Mouse (Mus musculus) liver, adult 2 months (tissue): Measurements from ENCODE around the gene Pdzd2.

Source experiments
- CTCF ChIP-seq: fragments of 200-500 bp; IDR thresholded peaks from 2 replicates; pipeline ENCODE4 v1.5.1; 2011; ENCODE audit warnings: low read depth, low read length, control low read depth
- POLR2A ChIP-seq: fragments of 200-500 bp; IDR thresholded peaks from 2 replicates; pipeline ENCODE4 v1.6.1; 2011; ENCODE audit warnings: low read length, control low read depth; ENCODE audit not compliant: insufficient read depth; ENCODE audit errors: extremely low read depth

- no peak for TF ChIP-seq CTCF
- TF ChIP-seq POLR2A: no peak
Measured at GRCm38 (mm10) chr15:12449321-12449720, 290.4 kb downstream of the Pdzd2 start.
